Mouse (Mus musculus): ENCODE results near the gene Klhl22.

GRCm38 (mm10) chr16:17753686-17754085, 5.7 kb upstream of the Klhl22 start:
- TF ChIP-seq CTCF (conservative IDR thresholded peaks at IDR 0.05; ENCODE audit: low read length) (no peak), NANOG (IDR thresholded peaks at IDR 0.05; ENCODE audit: borderline replicate concordance, low read length) (no peak)
